Mouse (Mus musculus) stomach, postnatal 0 days (tissue): ENCODE measurements around the gene P4hb. TPM values are rescaled to one million over a fixed set of nuclear protein-coding genes. Genes with fewer than 3 reads are reported as not detected.

ENCODE experiments used
- ATAC-seq: fragments of 200-750 bp; cut with Nextera tagmentation; 2 replicates; pipeline ENCODE4 v1.8.0; 2017; ENCODE audit not compliant: low FRiP score, low TSS enrichment
- DNase-seq: peaks from one replicate; pipeline ENCODE4 v3.0.0-alpha.2; 2016; ENCODE audit warnings: low spot score
- H3K27ac ChIP-seq: fragments of 300-500 bp; sonication (generic); replicated peaks from 2 replicates; pipeline ENCODE4 v1.5.1; 2014; ENCODE audit warnings: mild to moderate bottlenecking, control low read depth
- H3K27me3 ChIP-seq: fragments of 300-500 bp; sonication (generic); 2 replicates; pipeline ENCODE4 v1.6.1; 2014; ENCODE audit warnings: low read length; ENCODE audit not compliant: control insufficient read depth, insufficient read depth
- H3K36me3 ChIP-seq: fragments of 300-500 bp; sonication (generic); 2 replicates; pipeline ENCODE4 v1.6.1; 2014; ENCODE audit warnings: low read length, mixed read lengths; ENCODE audit not compliant: control insufficient read depth, insufficient read depth
- H3K4me1 ChIP-seq: fragments of 300-500 bp; sonication (generic); replicated peaks from 2 replicates; pipeline ENCODE4 v1.6.1; 2014; ENCODE audit warnings: antibody characterized with exemption; ENCODE audit not compliant: control insufficient read depth, insufficient read depth
- H3K4me2 ChIP-seq: fragments of 300-500 bp; sonication (generic); replicated peaks from 2 replicates; pipeline ENCODE4 v1.6.1; 2014; ENCODE audit warnings: low read depth, mild to moderate bottlenecking, control low read depth, moderate library complexity
- H3K4me3 ChIP-seq: fragments of 300-500 bp; sonication (generic); 2 replicates; pipeline ENCODE4 v1.5.1; 2014; ENCODE audit warnings: low read depth, low read length, control low read depth
- H3K9ac ChIP-seq: fragments of 300-500 bp; sonication (generic); 2 replicates; pipeline ENCODE4 v1.6.1; 2014; ENCODE audit warnings: mild to moderate bottlenecking, low read length, control low read depth, mixed read lengths
- H3K9me3 ChIP-seq: fragments of 300-500 bp; sonication (generic); 2 replicates; pipeline ENCODE4 v1.6.1; 2016; ENCODE audit warnings: low read length; ENCODE audit not compliant: control insufficient read depth
- CTCF ChIP-seq: IDR thresholded peaks from 2 replicates; pipeline ENCODE4 v1.5.1; 2016; ENCODE audit warnings: antibody characterized with exemption, low read depth, mild to moderate bottlenecking, moderate library complexity
- EP300 ChIP-seq: optimal IDR thresholded peaks from 2 replicates; pipeline ENCODE3; 2016; ENCODE audit warnings: antibody characterized with exemption
- WGBS: fragments of 180-500 bp; shearing (Covaris S2); extraction: QIAGEN DNeasy Blood & Tissue Kit; methylation state at CpG from one replicate; pipeline ENCODE4 v1.1.7; 2014; 5-methylcytosine and 5-hydroxymethylcytosine counted together
- polyA plus RNA-seq: library from polyadenylated mRNA; unstranded; fragments of >200 nt; fragmentation: Nextera tagmentation; extraction: Ambion mirVana; gene quantifications from 2 replicates; pipeline ENCODE4 v1.2.1, GENCODE M21; 2015

The P4hb gene
- polyA plus RNA-seq, 1 experiment from 2014 or later: 892 TPM

- Histone ChIP-seq H3K27me3 (no peaks in the 10 kb centered on the region; the same call in 1 of the 2 replicates), H3K9me3 (no peaks in the 10 kb centered on the region), H3K4me3 (no peak overlapping the region), H3K4me2 (no peak overlapping the region), H3K4me1 (peaks cover 18% of the 10 kb centered on the region), H3K27ac (no peak overlapping the region), H3K9ac (no peak overlapping the region), H3K36me3 (no peaks in the 10 kb centered on the region)
- WGBS: 67% methylated on average over 3 of the region's 3 CpGs
- DNase-seq (no peak), ATAC-seq (no peak)
- no peak for TF ChIP-seq EP300
- no peak for TF ChIP-seq CTCF
These were observed 37.2 kb downstream of the P4hb start for GRCm38 (mm10) chr11:120535804-120536203.

- Histone ChIP-seq H3K9me3 (no peaks in the 10 kb centered on the region), H3K9ac (no peak overlapping the region), H3K4me3 (no peak overlapping the region), H3K4me1 (peaks cover 22% of the 10 kb centered on the region), H3K36me3 (no peaks in the 10 kb centered on the region), H3K27ac (no peak overlapping the region), H3K27me3 (no peaks in the 10 kb centered on the region; the same call in 1 of the 2 replicates), H3K4me2 (no peak overlapping the region)
- no peak for DNase-seq
- TF ChIP-seq EP300 (no peak), CTCF (no peak)
- WGBS: 78% methylated on average over 3 of the region's 3 CpGs
- ATAC-seq: no peak
These were observed 37.9 kb downstream of the P4hb start for GRCm38 (mm10) chr11:120535145-120535544.

- DNase-seq: no peak
- H3K9ac ChIP-seq: no peak overlapping the region
- H3K36me3 ChIP-seq: no peaks in the 10 kb centered on the region
- no peaks in the 10 kb centered on the region; the same call in 1 of the 2 replicates for H3K27me3 ChIP-seq
- no peak for ATAC-seq
- peaks cover 14% of the 10 kb centered on the region; the same call in 1 of the 2 replicates for H3K4me1 ChIP-seq
- 78% methylated on average over 8 of the region's 8 CpGs for WGBS
- no peak for TF ChIP-seq EP300
- no peak for TF ChIP-seq CTCF
- H3K4me2 ChIP-seq: no peak overlapping the region
- no peak overlapping the region for H3K27ac ChIP-seq
- H3K9me3 ChIP-seq: no peaks in the 10 kb centered on the region
- no peak overlapping the region for H3K4me3 ChIP-seq
These were observed 39.0 kb downstream of the P4hb start for GRCm38 (mm10) chr11:120534093-120534492.

GRCm38 (mm10) chr11:120531646-120532045 is 41.4 kb downstream of the P4hb start:
- Histone ChIP-seq H3K4me3 (no peak overlapping the region), H3K9ac (no peak overlapping the region), H3K4me2 (no peak overlapping the region), H3K4me1 (peaks cover 8% of the 10 kb centered on the region; the same call in 1 of the 2 replicates), H3K27me3 (no peaks in the 10 kb centered on the region; the same call in 1 of the 2 replicates), H3K27ac (no peak overlapping the region), H3K9me3 (no peaks in the 10 kb centered on the region), H3K36me3 (no peaks in the 10 kb centered on the region)
- DNase-seq: no peak
- no peak for ATAC-seq
- TF ChIP-seq CTCF (no peak), EP300 (no peak)
- 22% methylated on average over 9 of the region's 9 CpGs for WGBS

GRCm38 (mm10) chr11:120530085-120530964 is 42.7 kb downstream of the P4hb start, which contains the start of gene Gcgr:
TSS of gene Gcgr (plus strand) at chr11:120530699.
- Histone ChIP-seq H3K9me3 (no peaks in the 10 kb centered on the region), H3K4me3 (peak within 1 kb of the TSS; percentile 43), H3K36me3 (no peaks in the 10 kb centered on the region), H3K27ac (no peak within 1 kb of the TSS), H3K9ac (peak within 1 kb of the TSS; percentile 52), H3K4me2 (peak within 1 kb of the TSS; percentile 71), H3K4me1 (peaks cover 8% of the 10 kb centered on the region; the same call in 1 of the 2 replicates), H3K27me3 (no peaks in the 10 kb centered on the region; the same call in 1 of the 2 replicates)
- ATAC-seq (peak; percentile 10; the same call in 1 of the 2 replicates), DNase-seq (no peak)
- 12% methylated on average over 56 of the region's 62 CpGs for WGBS
- no peak for TF ChIP-seq EP300
- no peak for TF ChIP-seq CTCF

GRCm38 (mm10) chr11:120528903-120529302 is 44.1 kb downstream of the P4hb start:
- Histone ChIP-seq H3K36me3 (no peaks in the 10 kb centered on the region), H3K27me3 (no peaks in the 10 kb centered on the region; the same call in 1 of the 2 replicates)

More at GRCm38 (mm10) chr11:120528903-120529302, 44.1 kb downstream of the P4hb start:
- Histone ChIP-seq H3K4me2 (no peak overlapping the region), H3K4me1 (peaks cover 8% of the 10 kb centered on the region; the same call in 1 of the 2 replicates), H3K9ac (no peak overlapping the region), H3K9me3 (no peaks in the 10 kb centered on the region), H3K27ac (no peak overlapping the region), H3K4me3 (no peak overlapping the region)
- WGBS: 57% methylated on average over 4 of the region's 4 CpGs
- TF ChIP-seq CTCF (no peak), EP300 (no peak)
- no peak for DNase-seq
- peak; percentile 20; the same call in 1 of the 2 replicates for ATAC-seq
